Mouse (Mus musculus) heart, embryonic 11.5 days (tissue): ENCODE data around the gene Myo6. TPM values are rescaled to one million over a fixed set of nuclear protein-coding genes. Genes with fewer than 3 reads are reported as not detected.

Experiments used
- ATAC-seq: fragments of 200-750 bp; cut with Nextera tagmentation; replicated peaks from 2 replicates; pipeline ENCODE4 v1.8.0; 2017; ENCODE audit warnings: moderate library complexity; ENCODE audit not compliant: insufficient number of reproducible peaks, low FRiP score, low TSS enrichment
- H3K27ac ChIP-seq: fragments of 300-500 bp; sonication (generic); 2 replicates; pipeline ENCODE4 v1.5.1; 2014; ENCODE audit warnings: mild to moderate bottlenecking, low read depth, low read length
- H3K27me3 ChIP-seq: fragments of 300-500 bp; sonication (generic); 2 replicates; pipeline ENCODE4 v1.6.1; 2014; ENCODE audit warnings: mild to moderate bottlenecking, low read length, mixed read lengths; ENCODE audit not compliant: control insufficient read depth, insufficient read depth
- H3K36me3 ChIP-seq: fragments of 300-500 bp; sonication (generic); 2 replicates; pipeline ENCODE4 v1.6.1; 2014; ENCODE audit warnings: mild to moderate bottlenecking, low read length, moderate library complexity, mixed read lengths; ENCODE audit not compliant: control insufficient read depth, insufficient read depth
- H3K4me1 ChIP-seq: fragments of 300-500 bp; sonication (generic); 2 replicates; pipeline ENCODE4 v1.6.1; 2014; ENCODE audit warnings: low read length; ENCODE audit not compliant: control insufficient read depth, insufficient read depth
- H3K4me2 ChIP-seq: fragments of 300-500 bp; sonication (generic); 2 replicates; pipeline ENCODE4 v1.6.1; 2014; ENCODE audit warnings: mild to moderate bottlenecking, moderate library complexity
- H3K4me3 ChIP-seq: fragments of 300-500 bp; sonication (generic); 2 replicates; pipeline ENCODE4 v1.5.1; 2014; ENCODE audit warnings: low read depth, low read length
- H3K9ac ChIP-seq: fragments of 300-500 bp; sonication (generic); 2 replicates; pipeline ENCODE4 v1.6.1; 2014; ENCODE audit warnings: mild to moderate bottlenecking, low read depth, low read length, moderate library complexity
- H3K9me3 ChIP-seq: fragments of 300-500 bp; sonication (generic); replicated peaks from 2 replicates; pipeline ENCODE4 v1.6.1; 2016; ENCODE audit warnings: low read length; ENCODE audit not compliant: control insufficient read depth
- whole genome bisulfite sequencing: fragments of 180-500 bp; shearing (Covaris S2); extraction: QIAGEN DNeasy Blood & Tissue Kit; methylation state at CpG from one replicate; pipeline ENCODE4 v1.1.7; 2014; ENCODE audit not compliant: insufficient replicate concordance; 5-methylcytosine and 5-hydroxymethylcytosine counted together
- polyA plus RNA-seq: library from polyadenylated mRNA; unstranded; fragments of >200 nt; fragmentation: Nextera tagmentation; extraction: Ambion mirVana; gene quantifications from 2 replicates; pipeline ENCODE4 v1.2.1, GENCODE M21; 2014

The Myo6 gene
- polyA plus RNA-seq, 1 experiment from 2014 or later = 13.9 TPM

DNA sequence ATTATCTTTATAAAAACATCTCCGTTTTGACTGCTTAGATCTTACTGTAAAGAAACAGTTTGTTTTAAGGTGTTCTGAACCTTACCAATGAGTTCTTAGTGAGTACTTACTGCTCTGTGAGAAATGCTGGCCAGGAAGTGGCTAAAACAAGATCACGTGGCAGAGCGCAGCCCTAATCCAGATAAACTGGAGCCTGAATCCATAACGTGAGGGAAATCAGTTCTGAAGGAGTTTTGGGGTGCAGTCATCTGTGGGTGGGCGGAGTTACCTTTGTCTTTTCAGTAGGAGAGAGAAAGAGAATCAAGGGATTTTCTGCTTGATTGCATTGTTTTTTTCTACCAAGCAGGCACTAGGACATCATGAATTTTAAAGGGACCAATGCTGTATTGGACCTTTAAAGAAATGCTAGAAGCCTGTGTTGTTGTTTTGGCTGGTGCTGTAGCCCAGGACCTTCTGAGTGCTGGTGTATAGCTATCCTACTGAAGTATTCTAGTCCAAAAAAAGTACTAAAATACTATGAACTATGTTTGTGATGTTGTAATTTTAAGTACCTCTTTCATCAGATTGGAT, 23.6 kb downstream of the Myo6 start:
- WGBS = 54% methylated on average over 5 of the region's 5 CpGs
- Histone ChIP-seq H3K4me3 (no peak overlapping the region), H3K4me1 (peaks cover 16% of the 10 kb centered on the region), H3K9ac (no peak overlapping the region), H3K27me3 (no peaks in the 10 kb centered on the region), H3K4me2 (no peak overlapping the region), H3K27ac (no peak overlapping the region), H3K9me3 (no peaks in the 10 kb centered on the region), H3K36me3 (no peaks in the 10 kb centered on the region)
- no peak for ATAC-seq

DNA sequence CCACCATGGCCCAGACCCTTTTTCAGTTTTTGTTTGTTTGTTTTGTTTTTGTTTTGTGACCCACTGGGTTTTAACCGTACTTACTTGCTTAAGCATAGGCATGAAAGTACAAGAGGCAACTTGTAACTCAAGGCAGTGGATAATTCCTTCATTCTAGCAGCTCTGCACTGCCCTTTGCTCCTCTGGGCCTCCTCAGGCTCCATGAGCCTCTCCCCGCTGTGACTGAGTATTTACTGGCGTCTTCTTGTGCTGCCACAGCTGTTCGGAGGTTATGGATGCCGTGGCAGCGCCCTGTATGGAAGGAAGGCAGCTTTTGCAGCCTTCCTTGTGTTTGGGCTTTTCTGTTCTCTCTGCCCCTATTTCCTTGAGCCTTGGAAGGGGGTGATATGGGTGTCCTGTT, 26.4 kb downstream of the Myo6 start:
- Histone ChIP-seq H3K27ac (no peak overlapping the region), H3K27me3 (no peaks in the 10 kb centered on the region), H3K4me2 (no peak overlapping the region), H3K4me1 (peaks cover 21% of the 10 kb centered on the region), H3K9ac (no peak overlapping the region), H3K9me3 (no peaks in the 10 kb centered on the region), H3K4me3 (no peak overlapping the region), H3K36me3 (no peaks in the 10 kb centered on the region)
- 78% methylated on average over 6 of the region's 6 CpGs for WGBS
- no peak for ATAC-seq

DNA sequence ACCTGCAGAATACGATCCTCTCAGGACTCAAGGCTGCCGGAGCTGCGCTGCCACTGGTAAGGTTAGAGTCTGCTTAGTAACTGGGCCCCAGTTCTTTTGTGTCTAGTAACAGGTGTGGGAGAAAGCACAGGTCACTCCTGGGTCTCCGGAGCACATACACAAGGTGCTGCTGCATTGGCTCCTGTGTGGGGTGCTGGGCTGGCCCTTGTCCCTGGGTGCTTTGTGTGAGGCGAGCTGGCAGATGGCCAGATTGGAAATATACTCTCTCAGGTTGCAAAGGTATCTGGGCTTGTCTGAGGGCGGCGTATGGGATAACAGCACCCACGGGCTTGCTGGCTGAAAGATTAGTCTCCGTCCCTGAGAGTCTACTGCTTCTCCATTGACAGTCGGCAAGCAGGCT, 27.5 kb downstream of the Myo6 start:
- H3K36me3 ChIP-seq = no peaks in the 10 kb centered on the region
- H3K9me3 ChIP-seq = no peaks in the 10 kb centered on the region
- peaks cover 24% of the 10 kb centered on the region for H3K4me1 ChIP-seq
- no peaks in the 10 kb centered on the region for H3K27me3 ChIP-seq
- 0 out of 2 replicates have a peak overlapping the region, but pooled peaks have one; percentile 22 for H3K27ac ChIP-seq
- H3K9ac ChIP-seq = no peak overlapping the region
- ATAC-seq = no peak
- 65% methylated on average over 10 of the region's 10 CpGs for WGBS
- peak overlapping the region; percentile 1; the same call in 1 of the 2 replicates for H3K4me2 ChIP-seq
- no peak overlapping the region for H3K4me3 ChIP-seq

DNA sequence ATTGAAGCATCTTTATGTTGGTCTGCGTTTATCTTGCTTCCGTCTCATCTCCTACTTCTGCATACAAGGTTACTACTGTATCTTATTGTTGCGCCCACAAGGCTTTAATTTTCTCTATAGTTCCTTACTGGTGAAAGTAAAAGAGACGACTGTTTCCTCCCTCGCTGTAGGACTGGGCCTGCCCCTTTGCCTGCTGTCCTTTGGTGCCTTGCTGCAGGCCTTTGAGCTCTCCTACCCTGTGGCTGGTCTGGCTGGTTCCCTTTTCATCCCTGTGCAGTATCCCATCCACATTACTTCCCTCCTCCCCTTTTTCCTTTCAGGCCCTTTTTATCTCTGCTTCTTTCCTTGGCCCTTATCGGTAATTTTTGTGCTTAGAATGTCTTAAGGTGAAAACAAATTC, 29.6 kb downstream of the Myo6 start:
- WGBS = 58% methylated on average over 6 of the region's 6 CpGs
- Histone ChIP-seq H3K9ac (no peak overlapping the region), H3K4me2 (no peak overlapping the region), H3K36me3 (no peaks in the 10 kb centered on the region), H3K4me3 (no peak overlapping the region), H3K27ac (no peak overlapping the region), H3K27me3 (no peaks in the 10 kb centered on the region), H3K4me1 (peaks cover 24% of the 10 kb centered on the region), H3K9me3 (no peaks in the 10 kb centered on the region)
- no peak for ATAC-seq

DNA sequence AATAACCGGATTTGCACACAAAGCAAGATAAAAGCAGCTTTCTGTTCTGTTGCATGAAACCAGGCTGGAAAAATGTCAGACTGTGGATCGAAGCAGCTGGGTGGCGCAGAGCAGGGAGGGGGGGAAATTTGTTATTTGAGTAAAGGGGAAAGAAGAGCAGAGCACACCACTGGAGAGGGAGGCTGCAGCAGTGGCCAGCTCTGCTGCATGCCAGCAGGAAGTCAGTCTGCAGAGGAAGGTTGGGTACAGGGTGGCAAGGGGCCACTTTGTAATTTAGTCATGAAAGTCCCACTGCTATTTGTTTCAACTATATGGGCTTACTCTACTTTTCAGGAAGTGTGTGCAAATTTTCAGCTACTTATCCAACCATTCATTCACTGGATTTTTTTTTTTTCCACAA, 31.3 kb downstream of the Myo6 start:
- no peak for ATAC-seq
- H3K4me2 ChIP-seq = no peak overlapping the region
- no peak overlapping the region for H3K9ac ChIP-seq
- H3K27ac ChIP-seq = no peak overlapping the region
- no peaks in the 10 kb centered on the region for H3K27me3 ChIP-seq
- no peaks in the 10 kb centered on the region for H3K9me3 ChIP-seq
- H3K36me3 ChIP-seq = no peaks in the 10 kb centered on the region
- no peak overlapping the region for H3K4me3 ChIP-seq
- WGBS = 64% methylated on average over 3 of the region's 3 CpGs
- peaks cover 24% of the 10 kb centered on the region for H3K4me1 ChIP-seq

DNA sequence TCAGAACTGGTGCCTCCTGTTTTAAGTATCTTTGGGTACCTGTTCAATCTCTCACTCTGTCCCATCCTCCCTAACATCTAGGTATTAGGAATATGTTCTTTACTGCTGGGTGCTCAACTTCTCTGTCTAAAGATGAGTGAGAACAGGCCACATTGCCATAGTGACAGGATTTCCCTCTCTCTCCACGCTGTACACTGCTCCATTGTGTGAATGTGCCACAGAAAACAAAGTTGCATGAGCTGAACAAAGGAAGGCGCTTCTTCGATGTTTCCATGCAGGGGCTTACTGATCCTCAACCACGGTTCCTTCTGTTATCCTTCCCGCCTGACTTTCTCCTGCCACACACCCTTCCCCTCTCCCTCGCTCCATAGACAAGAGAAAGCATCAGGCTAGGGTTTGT, 32.4 kb downstream of the Myo6 start:
- Histone ChIP-seq H3K27ac (no peak overlapping the region), H3K27me3 (no peaks in the 10 kb centered on the region), H3K4me2 (no peak overlapping the region), H3K4me1 (peaks cover 19% of the 10 kb centered on the region), H3K36me3 (no peaks in the 10 kb centered on the region), H3K9me3 (no peaks in the 10 kb centered on the region), H3K9ac (no peak overlapping the region), H3K4me3 (no peak overlapping the region)
- no peak for ATAC-seq
- WGBS = 65% methylated on average over 6 of the region's 6 CpGs

DNA sequence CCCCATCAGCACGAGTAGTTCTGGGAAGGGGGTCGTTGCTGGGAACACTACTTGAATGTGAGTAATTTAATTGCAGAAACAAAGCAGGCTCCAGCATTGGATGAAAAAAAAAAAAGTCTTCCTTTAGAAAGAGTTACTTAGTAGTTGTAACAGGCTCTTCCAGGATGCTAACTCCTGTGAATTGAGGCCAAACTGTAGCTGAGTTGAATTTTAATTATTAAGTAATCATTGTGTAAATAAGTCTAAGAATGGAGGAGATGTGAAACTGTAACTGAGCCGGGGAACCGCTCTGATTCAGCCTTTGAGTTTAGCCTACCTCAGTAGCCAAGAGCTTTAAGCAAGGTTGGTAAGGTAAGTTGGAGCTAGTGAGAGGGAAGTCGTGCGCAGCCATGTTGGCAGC, 36.0 kb downstream of the Myo6 start:
- H3K4me1 ChIP-seq = peaks cover 6% of the 10 kb centered on the region
- no peak for ATAC-seq
- H3K9me3 ChIP-seq = no peaks in the 10 kb centered on the region
- no peak overlapping the region for H3K4me3 ChIP-seq
- no peaks in the 10 kb centered on the region for H3K27me3 ChIP-seq
- H3K36me3 ChIP-seq = no peaks in the 10 kb centered on the region
- H3K27ac ChIP-seq = no peak overlapping the region
- 83% methylated on average over 6 of the region's 6 CpGs for WGBS
- no peak overlapping the region for H3K4me2 ChIP-seq
- no peak overlapping the region for H3K9ac ChIP-seq

DNA sequence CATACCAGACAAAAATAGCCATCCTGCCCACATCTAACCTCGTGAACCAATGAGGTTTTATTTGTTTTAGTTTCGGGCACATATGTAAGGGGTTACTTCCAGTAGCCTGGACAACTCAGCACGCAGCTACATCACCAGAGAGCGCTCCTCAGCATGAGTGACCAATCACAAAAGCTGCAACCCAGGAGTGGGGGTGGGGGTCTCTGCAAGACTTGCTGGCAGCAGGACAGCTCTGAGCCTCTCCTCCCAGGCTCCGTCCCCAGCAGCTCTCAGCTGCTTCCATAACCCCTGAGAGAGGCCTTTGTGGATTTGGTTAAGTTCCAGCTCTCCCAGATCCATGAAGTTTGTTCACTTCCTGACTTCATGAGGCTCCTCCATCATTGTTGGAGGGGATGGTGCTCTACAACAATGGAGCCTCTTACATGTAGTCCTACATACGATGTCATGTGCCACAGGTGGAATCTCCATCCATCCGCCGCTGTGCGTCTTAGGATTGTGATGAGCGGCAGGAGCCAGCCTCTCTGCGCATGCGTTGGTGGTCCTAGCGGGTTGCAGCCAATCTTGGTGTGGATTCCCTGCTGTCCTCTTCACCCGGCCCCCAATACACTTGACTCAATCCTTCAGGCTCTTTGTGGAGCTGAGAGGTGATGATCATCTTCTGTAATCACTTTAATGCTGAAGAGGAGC, 37.7 kb downstream of the Myo6 start:
- H3K27ac ChIP-seq = no peak overlapping the region
- no peaks in the 10 kb centered on the region for H3K36me3 ChIP-seq
- H3K4me1 ChIP-seq = no peaks in the 10 kb centered on the region; the same call in 1 of the 2 replicates
- H3K4me2 ChIP-seq = no peak overlapping the region
- H3K9me3 ChIP-seq = no peaks in the 10 kb centered on the region
- no peaks in the 10 kb centered on the region for H3K27me3 ChIP-seq
- H3K4me3 ChIP-seq = no peak overlapping the region
- no peak for ATAC-seq
- 76% methylated on average over 14 of the region's 14 CpGs for WGBS
- H3K9ac ChIP-seq = no peak overlapping the region

DNA sequence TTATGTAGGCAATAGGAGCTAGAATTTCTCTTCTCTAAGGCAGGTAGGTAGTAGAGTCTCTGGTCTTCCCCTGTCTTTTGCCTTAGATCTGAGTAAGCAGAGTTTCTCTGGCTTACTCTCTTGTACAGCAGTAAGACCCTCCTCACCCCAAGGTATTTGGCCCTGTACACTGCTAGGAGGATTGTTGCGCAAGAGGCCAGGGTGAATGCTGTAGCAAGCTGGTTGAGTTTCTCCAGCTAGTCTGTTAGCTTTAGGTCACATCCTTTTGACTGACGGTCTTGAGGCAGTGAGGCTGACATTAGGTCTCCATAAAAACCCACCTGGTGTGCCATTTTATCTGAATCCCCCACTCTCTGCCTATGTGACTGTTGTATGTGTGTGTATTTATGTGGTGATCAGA, 43.9 kb downstream of the Myo6 start:
- no peak overlapping the region for H3K9ac ChIP-seq
- H3K9me3 ChIP-seq = no peaks in the 10 kb centered on the region
- no peak overlapping the region for H3K4me3 ChIP-seq
- WGBS = 91% methylated on average over 2 of the region's 2 CpGs
- no peaks in the 10 kb centered on the region for H3K36me3 ChIP-seq
- H3K27me3 ChIP-seq = no peaks in the 10 kb centered on the region
- ATAC-seq = no peak
- H3K27ac ChIP-seq = no peak overlapping the region
- no peak overlapping the region for H3K4me2 ChIP-seq
- H3K4me1 ChIP-seq = no peaks in the 10 kb centered on the region; the same call in 1 of the 2 replicates
